Mouse (Mus musculus) G1E (cell line): Measurements from ENCODE around the gene Rpl19. TPM values are rescaled to one million over a fixed set of nuclear protein-coding genes. Genes with fewer than 3 reads are reported as not detected.

Source experiments
- ATAC-seq: 2 replicates; pipeline ENCODE4 v1.8.0; 2016; ENCODE audit warnings: mild to moderate bottlenecking; ENCODE audit not compliant: insufficient number of reproducible peaks, poor library complexity, low FRiP score, severe bottlenecking; ENCODE audit errors: extremely low read depth
- DNase-seq: peaks from one replicate; pipeline ENCODE4 v3.0.0; 2012; ENCODE audit warnings: low spot score
- H3K27me3 ChIP-seq: 2 replicates; pipeline ENCODE4 v1.6.1; 2012; ENCODE audit warnings: mild to moderate bottlenecking, low read length, inconsistent platforms; ENCODE audit not compliant: insufficient read depth
- H3K36me3 ChIP-seq: replicated peaks from 2 replicates; pipeline ENCODE3; 2012; ENCODE audit warnings: mild to moderate bottlenecking, inconsistent platforms
- H3K4me1 ChIP-seq: 2 replicates; pipeline ENCODE4 v1.6.1; 2012; ENCODE audit warnings: low read depth, low read length, inconsistent platforms, mixed read lengths; ENCODE audit not compliant: insufficient read depth
- H3K4me3 ChIP-seq: 2 replicates; pipeline ENCODE4 v1.5.1; 2012; ENCODE audit warnings: low read depth, mild to moderate bottlenecking, inconsistent platforms, low read length, moderate library complexity, mixed read lengths
- H3K9me3 ChIP-seq: replicated peaks from 2 replicates; pipeline ENCODE4 v1.6.1; 2012; ENCODE audit warnings: inconsistent platforms
- CTCF ChIP-seq: IDR thresholded peaks from 2 replicates; pipeline ENCODE4 v1.5.1; 2012; ENCODE audit warnings: low read depth, low read length, inconsistent platforms, mixed read lengths
- GATA1 ChIP-seq: IDR thresholded peaks from 2 replicates; pipeline ENCODE4 v1.6.1; 2012; ENCODE audit warnings: borderline replicate concordance, low read length, inconsistent platforms, mixed read lengths
- GATA2 ChIP-seq: IDR thresholded peaks from 2 replicates; pipeline ENCODE4 v1.6.1; 2012; ENCODE audit warnings: low read depth, low read length, inconsistent platforms, borderline replicate concordance
- POLR2AphosphoS5 ChIP-seq: IDR thresholded peaks from 2 replicates; pipeline ENCODE4 v1.6.1; 2012; ENCODE audit warnings: low read depth, low read length, inconsistent platforms; ENCODE audit not compliant: insufficient replicate concordance
- TAL1 ChIP-seq: conservative IDR thresholded peaks from 2 replicates; pipeline ENCODE4 v1.6.1; 2012; ENCODE audit warnings: low read depth, low read length, inconsistent platforms, mixed read lengths
- polyA plus RNA-seq: library from polyadenylated mRNA; stranded (reverse); fragments of >175 nt; gene quantifications from 2 replicates; pipeline ENCODE4 v1.2.3, GENCODE M21; 2012
- total RNA-seq, 2 experiments: library from RNA; stranded (forward) in 1 of 2; stranded (reverse) in 1 of 2; fragments of 200-1000 nt in 1 of 2; fragments of >200 nt in 1 of 2; fragmentation: Nextera tagmentation in 1 of 2; gene quantifications; 2 replicates each; pipeline ENCODE4 v1.2.3; 2014 to 2017

Gene Rpl19
- total and polyA plus RNA-seq, 3 experiments = 2,161 to 3,100 (median 2,673) TPM

GRCm38 (mm10) chr11:98047745-98048144 is 21.2 kb downstream of the Rpl19 start:
- Histone ChIP-seq H3K27me3 (peaks cover 36% of the 10 kb centered on the region), H3K4me1 (no peaks in the 10 kb centered on the region), H3K9me3 (peaks cover 8% of the 10 kb centered on the region), H3K4me3 (no peak overlapping the region), H3K36me3 (no peaks in the 10 kb centered on the region)
- no peak for TF ChIP-seq GATA2
- TF ChIP-seq CTCF = no peak
- TF ChIP-seq GATA1 = no peak
- TF ChIP-seq POLR2AphosphoS5 = no peak
- TF ChIP-seq TAL1 = no peak
- DNase-seq (no peak), ATAC-seq (no peak)

GRCm38 (mm10) chr11:98049672-98050519 is 23.4 kb downstream of the Rpl19 start:
- Histone ChIP-seq H3K4me3 (no peak overlapping the region), H3K27me3 (peaks cover 33% of the 10 kb centered on the region), H3K4me1 (no peaks in the 10 kb centered on the region), H3K36me3 (no peaks in the 10 kb centered on the region), H3K9me3 (peaks cover 14% of the 10 kb centered on the region)
- ATAC-seq = no peak
- no peak for DNase-seq
- no peak for TF ChIP-seq GATA1
- no peak for TF ChIP-seq CTCF
- no peak for TF ChIP-seq POLR2AphosphoS5
- no peak for TF ChIP-seq GATA2
- TF ChIP-seq TAL1 = no peak

GRCm38 (mm10) chr11:98050520-98050815 is 24.0 kb downstream of the Rpl19 start:
- no peaks in the 10 kb centered on the region for H3K4me1 ChIP-seq
- H3K27me3 ChIP-seq = peaks cover 37% of the 10 kb centered on the region
- peaks cover 14% of the 10 kb centered on the region for H3K9me3 ChIP-seq
- ATAC-seq (no peak), DNase-seq (no peak)
- H3K36me3 ChIP-seq = no peaks in the 10 kb centered on the region
- TF ChIP-seq GATA1 = no peak
- no peak for TF ChIP-seq TAL1
- no peak for TF ChIP-seq CTCF
- no peak for TF ChIP-seq POLR2AphosphoS5
- no peak for TF ChIP-seq GATA2
- H3K4me3 ChIP-seq = no peak overlapping the region

- Histone ChIP-seq H3K27me3 (peaks cover 42% of the 10 kb centered on the region), H3K4me1 (no peaks in the 10 kb centered on the region), H3K4me3 (no peak overlapping the region), H3K36me3 (no peaks in the 10 kb centered on the region), H3K9me3 (peaks cover 14% of the 10 kb centered on the region)
- TF ChIP-seq GATA1 (no peak), TAL1 (no peak), GATA2 (no peak), CTCF (no peak), POLR2AphosphoS5 (no peak)
- no peak for ATAC-seq
- no peak for DNase-seq
Observed at GRCm38 (mm10) chr11:98050940-98051339, 24.4 kb downstream of the Rpl19 start.

GRCm38 (mm10) chr11:98051611-98052128 is 25.2 kb downstream of the Rpl19 start:
- peaks cover 42% of the 10 kb centered on the region for H3K27me3 ChIP-seq
- TF ChIP-seq GATA1 (no peak), POLR2AphosphoS5 (no peak), CTCF (no peak), GATA2 (no peak), TAL1 (no peak)
- ATAC-seq (no peak), DNase-seq (no peak)
- H3K4me1 ChIP-seq = no peaks in the 10 kb centered on the region
- H3K9me3 ChIP-seq = peaks cover 14% of the 10 kb centered on the region
- H3K4me3 ChIP-seq = no peak overlapping the region
- H3K36me3 ChIP-seq = no peaks in the 10 kb centered on the region
